Mouse (Mus musculus) limb, embryonic 13.5 days (tissue): ENCODE data around the gene Fam32a. TPM values are rescaled to one million over a fixed set of nuclear protein-coding genes. Genes with fewer than 3 reads are reported as not detected.

Experiments
- ATAC-seq: fragments of 200-750 bp; cut with Nextera tagmentation; 2 replicates; pipeline ENCODE4 v1.8.0; 2017; ENCODE audit warnings: low read depth, moderate number of reproducible peaks, moderate TSS enrichment; ENCODE audit not compliant: low FRiP score
- H3K27ac ChIP-seq: fragments of 300-500 bp; sonication (generic); 2 replicates; pipeline ENCODE4 v1.5.1; 2015; ENCODE audit warnings: inconsistent platforms, mild to moderate bottlenecking, moderate library complexity
- H3K27me3 ChIP-seq: fragments of 300-500 bp; sonication (generic); 2 replicates; pipeline ENCODE4 v1.6.1; 2015; ENCODE audit warnings: mild to moderate bottlenecking, inconsistent platforms
- H3K36me3 ChIP-seq: fragments of 300-500 bp; sonication (generic); 2 replicates; pipeline ENCODE4 v1.6.1; 2015; ENCODE audit warnings: inconsistent platforms, mild to moderate bottlenecking, moderate library complexity
- H3K4me1 ChIP-seq: fragments of 300-500 bp; sonication (generic); 2 replicates; pipeline ENCODE4 v1.6.1; 2015; ENCODE audit warnings: inconsistent platforms
- H3K4me2 ChIP-seq: fragments of 300-500 bp; sonication (generic); replicated peaks from 2 replicates; pipeline ENCODE4 v1.6.1; 2015; ENCODE audit warnings: inconsistent platforms, mild to moderate bottlenecking, moderate library complexity
- H3K4me3 ChIP-seq: fragments of 300-500 bp; sonication (generic); 2 replicates; pipeline ENCODE4 v1.5.1; 2015; ENCODE audit warnings: moderate library complexity, mild to moderate bottlenecking, inconsistent platforms
- H3K9ac ChIP-seq: fragments of 300-500 bp; sonication (generic); 2 replicates; pipeline ENCODE4 v1.6.1; 2015; ENCODE audit warnings: mild to moderate bottlenecking, inconsistent platforms
- H3K9me3 ChIP-seq: fragments of 300-500 bp; sonication (generic); 2 replicates; pipeline ENCODE4 v1.6.1; 2016; ENCODE audit warnings: inconsistent platforms
- WGBS: fragments of 180-500 bp; shearing (Covaris S2); methylation state at CpG from one replicate; pipeline ENCODE4 v1.1.7; 2015; 5-methylcytosine and 5-hydroxymethylcytosine counted together
- polyA plus RNA-seq: library from polyadenylated mRNA; unstranded; fragments of >200 nt; fragmentation: Nextera tagmentation; extraction: Ambion mirVana; gene quantifications from 2 replicates; pipeline ENCODE4 v1.2.1, GENCODE M21; 2015

The Fam32a gene
- polyA plus RNA-seq, result 70.5 and 70.6 TPM in 2 replicates

DNA sequence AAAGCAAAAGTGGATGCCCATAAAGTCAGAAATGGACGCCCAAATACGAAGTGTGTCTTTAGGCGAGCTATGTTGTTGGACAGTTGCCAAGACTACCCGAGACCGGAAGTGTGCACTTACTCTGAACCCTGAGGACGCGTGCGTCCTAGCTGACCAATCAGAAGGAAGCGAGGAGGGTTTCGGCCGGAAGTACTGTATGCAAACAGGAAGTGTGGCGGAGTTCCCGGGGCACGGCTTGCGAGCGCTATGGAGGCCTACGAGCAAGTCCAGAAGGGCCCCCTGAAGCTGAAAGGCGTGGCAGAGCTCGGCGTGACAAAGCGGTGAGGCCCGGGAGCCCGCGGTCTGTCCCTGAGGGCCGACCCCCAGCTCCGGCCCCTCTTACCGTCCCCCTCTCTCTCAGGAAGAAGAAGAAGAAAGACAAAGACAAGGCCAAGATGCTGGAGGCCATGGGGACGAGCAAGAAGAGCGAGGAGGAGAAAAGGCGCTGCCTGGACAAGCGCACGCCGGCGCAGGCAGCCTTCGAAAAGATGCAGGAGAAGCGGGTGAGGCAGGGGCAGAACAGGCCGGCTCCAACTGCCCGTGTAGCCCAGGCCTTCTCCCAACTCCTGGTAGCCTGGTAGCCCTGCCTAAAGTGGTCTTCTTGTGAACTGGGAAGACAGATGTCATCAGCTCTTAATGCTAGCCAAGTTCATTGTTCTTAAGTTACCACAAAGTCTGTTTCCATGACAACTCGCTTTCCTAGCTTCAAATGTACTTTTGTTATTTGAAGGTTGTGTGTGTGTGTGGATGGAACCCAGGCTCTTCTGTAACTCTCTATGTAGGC is at the start of gene Fam32a:
TSS of gene Fam32a (plus strand) at position 190 of the 823 bp plus-strand sequence.
- H3K4me2 ChIP-seq, result peak within 1 kb of the TSS; percentile 88
- peak within 1 kb of the TSS; percentile 74 for H3K27ac ChIP-seq
- peaks cover 35% of the 10 kb centered on the region for H3K36me3 ChIP-seq
- whole genome bisulfite sequencing, result 15% methylated on average over 39 of the region's 39 CpGs
- peak; percentile 97 for ATAC-seq
- no peaks in the 10 kb centered on the region for H3K27me3 ChIP-seq
- H3K9me3 ChIP-seq, result no peaks in the 10 kb centered on the region
- peak within 1 kb of the TSS; percentile 90 for H3K4me3 ChIP-seq
- peak within 1 kb of the TSS; percentile 82 for H3K9ac ChIP-seq
- H3K4me1 ChIP-seq, result peaks cover 13% of the 10 kb centered on the region

- H3K27ac ChIP-seq, result no peak overlapping the region
- no peaks in the 10 kb centered on the region for H3K4me1 ChIP-seq
- WGBS, result 63% methylated on average over 5 of the region's 5 CpGs
- no peak overlapping the region for H3K4me2 ChIP-seq
- no peak overlapping the region for H3K9ac ChIP-seq
- ATAC-seq, result 0 out of 2 replicates have a peak, but pooled peaks have one; percentile 41
- H3K4me3 ChIP-seq, result no peak overlapping the region
- H3K9me3 ChIP-seq, result no peaks in the 10 kb centered on the region
- no peaks in the 10 kb centered on the region for H3K27me3 ChIP-seq
- H3K36me3 ChIP-seq, result peaks cover 97% of the 10 kb centered on the region
Observed at GRCm38 (mm10) chr8:72177346-72177925, 42.1 kb upstream of the Fam32a start.

GRCm38 (mm10) chr8:72183554-72184202 is 35.9 kb upstream of the Fam32a start:
- no peak overlapping the region for H3K4me2 ChIP-seq
- WGBS, result 86% methylated on average over 2 of the region's 2 CpGs
- no peaks in the 10 kb centered on the region for H3K9me3 ChIP-seq
- no peak overlapping the region for H3K4me3 ChIP-seq
- no peak for ATAC-seq
- H3K4me1 ChIP-seq, result no peaks in the 10 kb centered on the region
- no peaks in the 10 kb centered on the region for H3K27me3 ChIP-seq
- peaks cover 34% of the 10 kb centered on the region for H3K36me3 ChIP-seq
- H3K9ac ChIP-seq, result no peak overlapping the region
- H3K27ac ChIP-seq, result no peak overlapping the region

GRCm38 (mm10) chr8:72187793-72188331 is 31.7 kb upstream of the Fam32a start:
- Histone ChIP-seq H3K4me1 (no peaks in the 10 kb centered on the region), H3K9ac (no peak overlapping the region), H3K4me3 (no peak overlapping the region), H3K27ac (no peak overlapping the region), H3K36me3 (no peaks in the 10 kb centered on the region), H3K4me2 (no peak overlapping the region), H3K27me3 (no peaks in the 10 kb centered on the region), H3K9me3 (0 out of 2 replicates have a peak, but pooled peaks cover 2% of the 10 kb centered on the region)
- WGBS, result 91% methylated on average over 2 of the region's 2 CpGs
- ATAC-seq, result no peak

- no peak within 1 kb of the TSS for H3K4me2 ChIP-seq
- no peak within 1 kb of the TSS for H3K9ac ChIP-seq
- H3K27me3 ChIP-seq, result no peaks in the 10 kb centered on the region
- H3K4me3 ChIP-seq, result no peak within 1 kb of the TSS
- ATAC-seq, result no peak
- no peaks in the 10 kb centered on the region for H3K36me3 ChIP-seq
- no peak within 1 kb of the TSS for H3K27ac ChIP-seq
- H3K9me3 ChIP-seq, result 0 out of 2 replicates have a peak, but pooled peaks cover 2% of the 10 kb centered on the region
- WGBS, result 68% methylated on average over 12 of the region's 12 CpGs
- H3K4me1 ChIP-seq, result no peaks in the 10 kb centered on the region
Observed at GRCm38 (mm10) chr8:72189417-72190214, 29.9 kb upstream of the Fam32a start, which contains the start of gene Hsh2d. Gene Hsh2d (plus strand): TSS chr8:72189638.

GRCm38 (mm10) chr8:72190215-72190539 is 29.4 kb upstream of the Fam32a start:
- H3K9ac ChIP-seq, result no peak overlapping the region
- 80% methylated on average over 2 of the region's 2 CpGs for WGBS
- no peak for ATAC-seq

DNA sequence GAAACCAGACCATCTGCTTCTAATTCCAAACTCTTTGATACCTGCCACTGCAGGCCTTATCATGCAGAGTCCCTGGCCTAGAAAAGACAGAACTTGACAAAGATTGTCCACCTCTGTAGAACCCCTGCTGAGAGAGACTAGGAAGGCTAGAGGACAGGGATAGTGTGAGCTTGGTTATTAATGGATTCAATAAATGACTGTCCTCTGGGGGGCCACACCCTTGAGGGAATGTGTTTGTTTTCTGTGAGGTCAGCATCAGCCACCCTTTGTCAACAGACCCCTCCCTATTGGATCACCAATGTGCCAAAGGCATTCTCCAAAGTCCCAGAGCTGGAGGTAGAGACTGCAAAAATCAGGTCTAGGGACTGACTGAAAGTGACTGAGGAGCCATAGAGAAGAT is 27.5 kb upstream of the Fam32a start:
- H3K9ac ChIP-seq, result no peak overlapping the region
- no peak overlapping the region for H3K27ac ChIP-seq
- 0 out of 2 replicates have a peak, but pooled peaks cover 2% of the 10 kb centered on the region for H3K9me3 ChIP-seq
- H3K27me3 ChIP-seq, result no peaks in the 10 kb centered on the region
- no peaks in the 10 kb centered on the region for H3K4me1 ChIP-seq
- no peaks in the 10 kb centered on the region for H3K36me3 ChIP-seq
- H3K4me2 ChIP-seq, result no peak overlapping the region
- no peak overlapping the region for H3K4me3 ChIP-seq
- no peak for ATAC-seq

More at GRCm38 (mm10) chr8:72190215-72190539, 29.4 kb upstream of the Fam32a start:
- Histone ChIP-seq H3K4me3 (no peak overlapping the region), H3K27me3 (no peaks in the 10 kb centered on the region), H3K9me3 (0 out of 2 replicates have a peak, but pooled peaks cover 2% of the 10 kb centered on the region), H3K4me1 (no peaks in the 10 kb centered on the region), H3K36me3 (no peaks in the 10 kb centered on the region), H3K4me2 (no peak overlapping the region), H3K27ac (no peak overlapping the region)

- 57% methylated on average over 8 of the region's 8 CpGs for WGBS
- Histone ChIP-seq H3K4me3 (no peak overlapping the region), H3K27ac (no peak overlapping the region), H3K9ac (no peak overlapping the region), H3K27me3 (no peaks in the 10 kb centered on the region), H3K9me3 (peaks cover 17% of the 10 kb centered on the region), H3K4me1 (no peaks in the 10 kb centered on the region), H3K36me3 (no peaks in the 10 kb centered on the region), H3K4me2 (no peak overlapping the region)
- ATAC-seq, result no peak
Observed at GRCm38 (mm10) chr8:72197997-72198396, 21.5 kb upstream of the Fam32a start.

DNA sequence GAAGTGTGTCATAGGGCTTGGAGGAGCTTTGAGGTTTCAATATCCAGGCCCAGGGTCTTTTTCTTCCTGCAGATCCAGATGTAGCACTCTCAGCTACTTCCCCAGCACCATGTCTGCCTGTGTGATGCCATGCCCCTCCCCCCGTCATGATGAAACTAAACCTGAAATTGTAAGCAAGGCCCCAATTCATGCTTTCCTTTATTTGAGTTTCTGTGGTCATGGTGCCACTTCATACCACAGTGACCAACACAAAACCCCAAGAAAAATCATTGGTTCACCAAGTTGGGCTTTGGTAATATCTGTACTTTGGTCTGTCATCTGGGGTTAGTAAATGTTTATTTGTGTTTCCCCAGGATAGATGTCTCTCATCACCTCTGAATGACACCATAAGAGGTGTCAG is 10.9 kb upstream of the Fam32a start:
- Histone ChIP-seq H3K36me3 (no peaks in the 10 kb centered on the region; the same call in 1 of the 2 replicates), H3K9ac (no peak overlapping the region), H3K27ac (no peak overlapping the region), H3K9me3 (0 out of 2 replicates have a peak, but pooled peaks cover 8% of the 10 kb centered on the region), H3K27me3 (no peaks in the 10 kb centered on the region), H3K4me2 (no peak overlapping the region), H3K4me1 (no peaks in the 10 kb centered on the region), H3K4me3 (no peak overlapping the region)
- 76% methylated on average over 1 of the region's 1 CpGs for WGBS
- ATAC-seq, result no peak

GRCm38 (mm10) chr8:72210222-72210621 is 9.3 kb upstream of the Fam32a start:
- H3K4me2 ChIP-seq, result no peak overlapping the region
- no peak for ATAC-seq
- no peaks in the 10 kb centered on the region for H3K27me3 ChIP-seq
- H3K27ac ChIP-seq, result no peak overlapping the region
- no peak overlapping the region for H3K9ac ChIP-seq
- WGBS, result 75% methylated on average over 4 of the region's 4 CpGs
- no peak overlapping the region for H3K4me3 ChIP-seq
- H3K4me1 ChIP-seq, result no peaks in the 10 kb centered on the region
- H3K36me3 ChIP-seq, result no peaks in the 10 kb centered on the region
- H3K9me3 ChIP-seq, result no peaks in the 10 kb centered on the region

GRCm38 (mm10) chr8:72210710-72211109 is 8.8 kb upstream of the Fam32a start:
- H3K4me1 ChIP-seq, result no peaks in the 10 kb centered on the region
- H3K4me2 ChIP-seq, result no peak overlapping the region
- ATAC-seq, result no peak
- H3K27ac ChIP-seq, result no peak overlapping the region
- no peaks in the 10 kb centered on the region for H3K36me3 ChIP-seq
- WGBS, result 50% methylated on average over 2 of the region's 2 CpGs
- H3K27me3 ChIP-seq, result no peaks in the 10 kb centered on the region
- no peak overlapping the region for H3K4me3 ChIP-seq
- no peaks in the 10 kb centered on the region for H3K9me3 ChIP-seq
- H3K9ac ChIP-seq, result no peak overlapping the region
